Mouse (Mus musculus) bone marrow macrophage, adult 2 months (primary cell): ENCODE results near the gene Palld.

Experiments used
- CTCF ChIP-seq: IDR thresholded peaks from 2 replicates; pipeline ENCODE4 v1.5.1; 2012; ENCODE audit warnings: low read depth, mild to moderate bottlenecking, low read length, moderate library complexity
- POLR2A ChIP-seq: IDR thresholded peaks from 2 replicates; pipeline ENCODE4 v1.6.1; 2012; ENCODE audit warnings: mild to moderate bottlenecking, low read depth, low read length, borderline replicate concordance

DNA sequence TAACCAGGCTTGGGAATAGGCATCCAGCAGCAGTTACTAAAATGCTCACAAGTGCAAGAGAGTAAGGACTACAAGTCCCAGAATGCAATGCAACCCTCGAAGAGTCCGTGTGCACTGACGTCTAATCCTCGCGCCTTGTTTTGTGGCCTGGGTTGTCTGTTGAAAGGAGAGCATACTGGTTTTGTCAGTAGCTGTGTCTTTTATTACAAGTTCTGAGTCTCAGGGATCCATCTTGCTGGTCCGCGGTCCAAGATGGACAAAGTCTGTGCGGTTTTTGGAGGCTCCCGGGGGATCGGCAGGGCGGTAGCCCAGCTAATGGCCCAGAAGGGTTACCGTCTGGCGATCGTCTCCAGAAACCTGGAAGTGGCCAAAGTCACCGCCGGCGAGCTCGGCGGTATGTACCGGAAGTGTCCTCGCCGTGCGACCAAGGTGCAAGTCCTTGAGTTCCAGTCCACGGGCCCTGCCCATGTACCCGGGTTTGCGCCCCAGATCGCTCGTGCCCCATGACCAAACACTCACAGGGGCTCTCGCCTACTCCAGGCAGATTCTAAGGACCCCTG, 414.8 kb downstream of the Palld start, which contains the start of gene Cbr4:
- TF ChIP-seq POLR2A (no peak), CTCF (no peak)
